21 mouse cellular contexts compared by ENCODE assay signal in the genomic region with DNA sequence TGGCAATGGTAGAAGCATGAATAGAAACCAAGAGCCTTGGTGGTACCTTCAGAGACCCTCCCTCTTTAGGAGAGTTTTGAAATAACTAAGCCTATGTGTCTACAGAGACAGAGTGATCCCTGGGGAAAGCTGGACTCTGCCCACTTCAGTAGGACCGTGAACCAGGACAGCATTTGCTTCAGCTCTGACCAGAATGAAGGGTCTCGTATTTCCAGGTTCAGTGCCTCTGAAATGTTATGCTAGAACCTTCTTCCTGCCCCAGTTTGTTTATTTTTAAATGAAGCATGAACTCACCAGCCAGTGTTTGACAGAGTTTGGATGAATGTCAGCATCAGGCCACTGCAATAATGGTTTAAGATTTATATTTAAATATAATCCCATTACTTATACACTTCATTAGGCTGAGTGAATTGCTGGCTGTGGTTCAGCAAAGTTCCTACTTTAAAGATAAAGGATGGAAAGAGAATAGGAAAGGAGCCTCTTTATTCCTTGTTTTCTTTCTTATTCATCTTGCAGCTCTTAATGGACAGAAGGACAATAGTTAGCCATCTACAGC.
DNase-seq lines count a peak whose midpoint lies in the region; ATAC-seq lines count a peak whose summit lies in the region.
"Had no signal": no experiment of that assay in that cellular context is flagged by ENCODE, and none has a peak within 500 bp of the region (broad histone marks: within the 10 kb centered on the region; RNA-seq: fewer than 3 reads in every experiment).

No protein-coding gene starts in this region.

- no peaks in the 10 kb centered on the region for H3K36me3 ChIP-seq in kidney, embryonic 14.5 days (ENCODE audit: control insufficient read depth, insufficient read depth, low read length)
- H3K36me3 ChIP-seq in lung, embryonic 16.5 days (ENCODE audit: control insufficient read depth, insufficient read depth, low read length) = no peaks in the 10 kb centered on the region
- H3K36me3 ChIP-seq in hindbrain, embryonic 10.5 days = no peaks in the 10 kb centered on the region
- H3K36me3 ChIP-seq: embryonic facial prominence, embryonic 15.5 days; forebrain, embryonic 12.5 days; G1E; midbrain, embryonic 10.5 days had no signal

- peaks cover 20% of the 10 kb centered on the region for H3K4me1 ChIP-seq in kidney, embryonic 14.5 days (ENCODE audit: control insufficient read depth, insufficient read depth, low read length)
- peaks cover 34% of the 10 kb centered on the region for H3K4me1 ChIP-seq in lung, embryonic 16.5 days (replicated peaks; ENCODE audit: control insufficient read depth, insufficient read depth, low read length)
- peaks cover 18% of the 10 kb centered on the region for H3K4me1 ChIP-seq in hindbrain, embryonic 10.5 days (replicated peaks)
- H3K4me1 ChIP-seq: embryonic facial prominence, embryonic 15.5 days had no signal

- peak; percentile 71; the same call in 1 of the 2 replicates for ATAC-seq in kidney, embryonic 14.5 days (ENCODE audit: low FRiP score, low TSS enrichment)
- ATAC-seq in lung, embryonic 16.5 days (ENCODE audit: low read depth) = peak; percentile 62
- ATAC-seq: hindbrain, postnatal 0 days had no signal

- no peak for DNase-seq in kidney, adult 18-20 months
- DNase-seq in lung, postnatal 36 days = no peak
- DNase-seq in embryo, embryonic 11 days = peak; percentile 44
- DNase-seq in kidney, postnatal 36 days = peak; percentile 20 to 29
- no peak for DNase-seq in left cerebral cortex, postnatal 14 days (ENCODE audit: low spot score in 2 of 2)
- DNase-seq in hindbrain, embryonic 10.5 days (ENCODE audit: low spot score) = no peak
- DNase-seq: adrenal gland, postnatal 10 days; cerebellum, postnatal 10 days; heart, postnatal 36 days; layer of hippocampus, postnatal 36 days; left cerebral cortex, postnatal 4 days; lung, adult 2 months; right cerebral cortex, adult 18-20 months; thymus, postnatal 36 days had no signal

- WGBS in kidney, embryonic 14.5 days = 13% methylated on average over 2 of the region's 2 CpGs
- WGBS in lung, embryonic 16.5 days = 10% methylated on average over 2 of the region's 2 CpGs
- WGBS in hindbrain, embryonic 10.5 days = 32% methylated on average over 2 of the region's 2 CpGs

- H3K27me3 ChIP-seq in kidney, embryonic 14.5 days (ENCODE audit: control insufficient read depth, insufficient read depth, low read length) = no peaks in the 10 kb centered on the region
- no peaks in the 10 kb centered on the region for H3K27me3 ChIP-seq in lung, embryonic 16.5 days (ENCODE audit: control insufficient read depth, insufficient read depth, low read depth, low read length)
- no peaks in the 10 kb centered on the region for H3K27me3 ChIP-seq in hindbrain, embryonic 10.5 days (ENCODE audit: insufficient read depth, poor library complexity, severe bottlenecking)
- H3K27me3 ChIP-seq: embryonic facial prominence, embryonic 15.5 days had no signal

- H3K4me3 ChIP-seq in kidney, embryonic 14.5 days (ENCODE audit: low read length) = no peak overlapping the region
- H3K4me3 ChIP-seq in lung, embryonic 16.5 days (ENCODE audit: low read length) = no peak overlapping the region
- H3K4me3 ChIP-seq in hindbrain, embryonic 10.5 days = no peak overlapping the region
- H3K4me3 ChIP-seq: embryonic facial prominence, embryonic 15.5 days; forebrain, embryonic 12.5 days; midbrain, embryonic 10.5 days had no signal

- no peak overlapping the region for H3K4me2 ChIP-seq in kidney, embryonic 14.5 days (replicated peaks; ENCODE audit: low read depth, low read length)
- H3K4me2 ChIP-seq in lung, embryonic 16.5 days (ENCODE audit: low read depth, low read length) = no peak overlapping the region
- H3K4me2 ChIP-seq: embryonic facial prominence, embryonic 15.5 days; forebrain, embryonic 12.5 days had no signal

- no peak overlapping the region for H3K9ac ChIP-seq in kidney, embryonic 14.5 days (ENCODE audit: low read depth, low read length)
- no peak overlapping the region for H3K9ac ChIP-seq in lung, embryonic 16.5 days (ENCODE audit: low read length)
- H3K9ac ChIP-seq: embryonic facial prominence, embryonic 15.5 days; forebrain, embryonic 12.5 days had no signal

- intact Hi-C loops in left cerebral cortex, postnatal 14 days (cut with DNase I) = no loop called here

- H3K27ac ChIP-seq in kidney, embryonic 14.5 days (ENCODE audit: low read depth, low read length) = peak overlapping the region; percentile 52; the same call in 1 of the 2 replicates
- peak overlapping the region; percentile 51 for H3K27ac ChIP-seq in lung, embryonic 16.5 days (ENCODE audit: low read length)
- no peak overlapping the region for H3K27ac ChIP-seq in hindbrain, embryonic 10.5 days
- H3K27ac ChIP-seq: embryonic facial prominence, embryonic 15.5 days; forebrain, embryonic 12.5 days; hindbrain, postnatal 0 days; midbrain, embryonic 10.5 days had no signal

- no peaks in the 10 kb centered on the region for H3K9me3 ChIP-seq in kidney, embryonic 14.5 days (ENCODE audit: control insufficient read depth, low read length)
- no peaks in the 10 kb centered on the region for H3K9me3 ChIP-seq in lung, embryonic 16.5 days (ENCODE audit: control insufficient read depth, low read length)
- H3K9me3 ChIP-seq in hindbrain, embryonic 10.5 days = no peaks in the 10 kb centered on the region
- H3K9me3 ChIP-seq: embryonic facial prominence, embryonic 15.5 days; forebrain, embryonic 12.5 days; midbrain, embryonic 10.5 days had no signal

Comparison
In these comparisons a context has a peak if more than half of its experiments do, and no peak if none do; other contexts are left out.
1. DNase-seq: peak in embryo, embryonic 11 days (single experiment) and kidney, postnatal 36 days (2 of 2); none in kidney, adult 18-20 months (single experiment), lung, postnatal 36 days (single experiment), left cerebral cortex, postnatal 14 days (0 of 2) and hindbrain, embryonic 10.5 days (single experiment).